Mouse (Mus musculus): ENCODE data around the gene Poc5. TPM values are rescaled to one million over a fixed set of nuclear protein-coding genes. Genes with fewer than 3 reads are reported as not detected.

Gene Poc5
- total RNA-seq, 2 experiments from 2014 or later, result 34.5 to 36.5 TPM

- H3K27ac ChIP-seq, result no peak overlapping the region
- TF ChIP-seq CTCF (conservative IDR thresholded peaks at IDR 0.05), result no peak
- DNase-seq (ENCODE audit: low spot score in 2 of 2), result no peak
- no peak overlapping the region for H3K4me3 ChIP-seq
These were observed 46.8 kb downstream of the Poc5 start for GRCm38 (mm10) chr13:96434899-96435331.

DNA sequence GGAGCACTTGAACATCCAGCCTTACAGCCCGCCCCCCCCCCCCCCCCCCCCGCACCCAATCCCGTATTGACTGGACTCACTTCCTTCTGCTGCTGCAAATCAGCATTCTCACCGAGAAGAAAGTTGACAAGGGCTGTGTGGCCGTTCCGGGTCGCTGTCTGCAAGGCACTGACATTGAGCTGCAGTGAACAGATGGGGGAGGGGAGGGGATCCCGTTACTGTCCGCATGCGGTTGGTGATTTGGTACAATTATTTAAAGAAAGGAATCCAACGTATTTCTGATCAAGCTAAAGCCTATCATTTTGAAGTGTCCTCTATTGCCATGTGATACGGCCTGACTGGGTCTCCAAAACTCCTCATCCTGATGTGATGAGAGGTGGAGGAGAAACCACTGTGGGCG, 47.7 kb downstream of the Poc5 start:
- TF ChIP-seq CTCF (conservative IDR thresholded peaks at IDR 0.05), result no peak
- no peak for DNase-seq (ENCODE audit: low spot score in 2 of 2)
- Histone ChIP-seq H3K4me3 (no peak overlapping the region), H3K27ac (no peak overlapping the region)

- TF ChIP-seq CTCF (conservative IDR thresholded peaks at IDR 0.05), result no peak
- H3K4me3 ChIP-seq, result no peak overlapping the region
- no peak for DNase-seq (ENCODE audit: low spot score in 2 of 2)
- H3K27ac ChIP-seq, result no peak overlapping the region
These were observed 48.8 kb downstream of the Poc5 start for GRCm38 (mm10) chr13:96436921-96437320.

DNA sequence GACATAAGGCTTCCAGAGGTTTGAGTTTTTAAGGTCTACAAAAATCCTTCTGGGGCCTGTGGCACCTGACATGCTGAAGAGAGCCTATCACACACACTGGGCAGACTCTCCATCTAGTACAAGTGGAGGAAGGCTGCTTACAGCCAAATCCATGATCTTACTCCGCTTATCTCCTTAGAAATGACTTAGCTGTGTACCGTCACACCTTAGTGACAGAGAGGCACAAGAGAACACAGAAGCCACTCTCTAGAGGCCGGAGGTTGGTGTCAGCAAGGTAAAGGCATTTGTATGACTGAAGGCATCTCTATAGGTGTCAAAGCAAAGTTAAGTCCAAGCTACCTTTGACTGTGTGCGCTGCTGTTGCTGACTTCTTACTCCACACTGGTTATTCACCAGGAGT, 52.3 kb downstream of the Poc5 start:
- TF ChIP-seq CTCF (conservative IDR thresholded peaks at IDR 0.05), result no peak
- H3K4me3 ChIP-seq, result no peak overlapping the region
- no peak for DNase-seq (ENCODE audit: low spot score in 2 of 2)
- no peak overlapping the region for H3K27ac ChIP-seq

DNA sequence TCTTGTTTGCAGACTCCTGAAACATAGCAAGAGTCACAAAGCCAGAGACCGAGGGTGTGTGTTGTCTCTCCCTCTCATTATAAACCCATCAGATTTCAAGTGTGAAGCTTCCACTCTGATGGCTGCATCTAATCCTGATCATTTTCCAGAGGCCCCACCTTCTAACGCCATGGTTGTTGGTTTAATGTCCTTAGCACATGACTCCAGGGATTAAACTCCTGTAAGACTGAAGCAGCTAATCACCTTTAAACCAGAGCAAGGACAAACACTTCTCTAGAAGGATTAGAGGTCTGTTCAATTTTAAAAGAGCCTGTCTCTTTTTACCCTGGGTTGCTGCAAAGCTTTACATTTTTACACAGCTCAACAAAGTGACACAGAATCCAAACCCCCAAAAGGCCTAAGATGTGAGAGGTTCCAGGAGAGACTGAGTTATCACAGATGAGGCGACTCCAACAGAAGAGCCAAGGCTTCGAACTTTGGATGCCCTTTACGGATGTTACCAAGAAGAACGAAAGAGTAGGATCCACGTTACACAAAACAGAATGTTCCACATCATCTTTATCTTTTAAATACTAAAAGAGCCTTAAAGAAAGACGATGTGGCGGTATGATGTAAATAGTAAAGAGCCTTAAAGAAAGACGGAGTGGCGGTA, 62.2 kb downstream of the Poc5 start:
- no peak for TF ChIP-seq CTCF (conservative IDR thresholded peaks at IDR 0.05)
- Histone ChIP-seq H3K27ac (no peak overlapping the region), H3K4me3 (no peak overlapping the region)
- no peak for DNase-seq (ENCODE audit: low spot score in 2 of 2)

DNA sequence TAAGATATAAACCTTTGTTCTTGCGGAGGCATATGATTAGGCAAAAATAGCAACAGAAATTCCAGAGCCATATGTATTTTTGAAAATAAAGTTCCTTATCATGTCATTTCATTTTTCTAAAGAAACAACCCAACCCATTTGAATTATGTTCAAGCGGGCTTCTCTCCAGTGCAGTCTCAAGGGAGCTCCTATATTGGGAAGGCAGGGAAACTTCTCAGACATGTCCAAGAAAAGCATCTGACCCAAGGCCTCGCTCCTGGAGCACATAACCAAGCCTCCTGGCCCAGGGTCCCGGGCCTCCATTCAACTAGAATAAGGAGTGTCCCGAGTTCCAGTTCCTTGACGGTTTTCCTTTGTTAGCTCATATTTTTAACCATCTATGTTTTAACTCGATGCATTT, 62.8 kb downstream of the Poc5 start:
- TF ChIP-seq CTCF (conservative IDR thresholded peaks at IDR 0.05), result no peak
- no peak for DNase-seq (ENCODE audit: low spot score in 2 of 2)
- Histone ChIP-seq H3K27ac (no peak overlapping the region), H3K4me3 (no peak overlapping the region)

GRCm38 (mm10) chr13:96451386-96452140, 63.5 kb downstream of the Poc5 start:
- Histone ChIP-seq H3K4me3 (no peak overlapping the region), H3K27ac (no peak overlapping the region)
- TF ChIP-seq CTCF (conservative IDR thresholded peaks at IDR 0.05), result no peak
- no peak for DNase-seq (ENCODE audit: low spot score in 2 of 2)

DNA sequence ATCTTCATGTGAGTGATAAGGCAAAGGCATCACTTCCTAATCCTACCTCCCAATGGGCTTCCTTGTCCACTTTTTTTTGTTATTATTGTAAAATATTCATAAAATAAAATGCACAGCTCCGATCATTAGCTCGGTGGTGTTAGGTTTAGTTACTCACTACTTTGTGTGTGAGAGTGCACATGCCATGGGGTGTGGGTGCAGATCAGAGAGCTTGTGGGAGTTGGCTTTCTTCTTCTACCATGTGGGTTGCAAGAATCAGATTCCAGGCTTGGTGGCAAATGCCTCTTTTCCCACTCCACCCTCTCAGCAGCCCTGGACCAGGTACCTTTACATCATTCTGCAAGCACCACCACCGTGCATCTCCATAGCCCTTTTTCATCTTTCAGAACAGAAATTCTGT, 64.5 kb downstream of the Poc5 start:
- no peak for TF ChIP-seq CTCF (conservative IDR thresholded peaks at IDR 0.05)
- Histone ChIP-seq H3K27ac (no peak overlapping the region), H3K4me3 (no peak overlapping the region)
- DNase-seq (ENCODE audit: low spot score in 2 of 2), result no peak

GRCm38 (mm10) chr13:96454288-96454687, 66.2 kb downstream of the Poc5 start:
- H3K4me3 ChIP-seq, result no peak overlapping the region
- no peak overlapping the region for H3K27ac ChIP-seq
- no peak for TF ChIP-seq CTCF (conservative IDR thresholded peaks at IDR 0.05)
- no peak for DNase-seq (ENCODE audit: low spot score in 2 of 2)

DNA sequence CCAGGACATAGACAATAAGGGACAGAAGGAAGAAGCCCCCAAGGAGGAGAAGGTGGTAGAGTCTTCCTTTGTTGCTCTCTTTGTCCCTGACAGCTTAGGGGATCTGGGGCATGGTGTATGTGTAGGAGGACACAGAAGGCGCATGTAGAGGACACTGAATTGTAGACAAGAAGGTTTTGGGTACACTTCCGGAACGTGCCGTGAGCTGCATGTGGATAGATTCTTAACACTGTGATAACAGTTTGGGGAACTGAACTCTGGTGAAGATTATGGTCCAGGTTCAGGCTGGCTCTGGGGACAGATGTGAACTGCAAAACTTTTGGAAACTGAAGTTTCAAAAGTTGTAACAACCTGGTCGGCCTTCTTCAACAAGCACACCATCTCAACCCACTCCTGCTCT, 69.5 kb downstream of the Poc5 start:
- H3K27ac ChIP-seq, result no peak overlapping the region
- no peak for TF ChIP-seq CTCF (conservative IDR thresholded peaks at IDR 0.05)
- H3K4me3 ChIP-seq, result no peak overlapping the region
- DNase-seq (ENCODE audit: low spot score in 2 of 2), result no peak

- TF ChIP-seq CTCF (conservative IDR thresholded peaks at IDR 0.05), result no peak
- Histone ChIP-seq H3K27ac (no peak overlapping the region), H3K4me3 (no peak overlapping the region)
- no peak for DNase-seq (ENCODE audit: low spot score in 2 of 2)
These were observed 69.9 kb downstream of the Poc5 start for GRCm38 (mm10) chr13:96458018-96458417.

DNA sequence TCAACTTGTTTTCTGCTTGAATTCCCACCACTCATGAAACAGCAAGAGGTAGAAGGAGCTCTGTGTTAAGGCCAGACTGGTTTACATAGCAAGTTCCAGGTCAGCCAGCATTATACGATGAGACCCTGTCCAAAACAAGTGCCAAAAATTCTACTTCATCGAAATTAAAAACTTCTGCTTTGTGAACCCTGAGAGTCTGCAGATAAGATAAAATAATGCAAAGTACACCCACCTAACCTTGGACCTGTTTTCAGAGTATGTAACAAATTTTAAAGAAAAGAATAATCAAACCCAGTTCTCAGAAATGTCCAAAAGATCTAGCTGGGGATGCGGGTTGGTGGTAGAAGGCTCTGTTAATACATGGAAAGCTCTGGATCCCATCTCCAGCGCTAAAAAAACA, 70.5 kb downstream of the Poc5 start:
- no peak for TF ChIP-seq CTCF (conservative IDR thresholded peaks at IDR 0.05)
- DNase-seq (ENCODE audit: low spot score in 2 of 2), result no peak
- Histone ChIP-seq H3K4me3 (no peak overlapping the region), H3K27ac (no peak overlapping the region)

- DNase-seq (ENCODE audit: low spot score in 2 of 2), result no peak
- no peak overlapping the region for H3K27ac ChIP-seq
- no peak overlapping the region for H3K4me3 ChIP-seq
- TF ChIP-seq CTCF (conservative IDR thresholded peaks at IDR 0.05), result no peak
These were observed 74.5 kb downstream of the Poc5 start for GRCm38 (mm10) chr13:96462644-96463043.

DNA sequence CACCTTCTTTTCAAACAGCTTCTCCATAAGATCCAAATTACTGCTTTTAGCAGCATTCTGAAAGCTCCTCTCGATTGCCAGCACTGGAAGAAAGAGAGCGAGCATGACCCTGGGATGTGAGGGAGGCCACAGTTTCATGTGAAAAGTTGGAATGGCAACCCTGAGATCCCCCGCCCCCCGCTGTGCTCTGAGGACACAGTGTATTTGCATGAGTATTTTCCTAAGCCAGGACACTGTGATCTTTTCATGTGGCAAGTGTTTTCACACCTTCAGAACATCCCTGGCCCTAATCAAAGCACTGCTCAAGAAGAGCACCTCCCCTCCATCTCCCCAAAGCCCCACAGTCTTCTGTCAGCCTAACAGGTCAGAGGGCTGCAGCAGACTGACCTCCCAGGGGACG, 77.2 kb downstream of the Poc5 start:
- DNase-seq (ENCODE audit: low spot score in 2 of 2), result no peak
- Histone ChIP-seq H3K4me3 (no peak overlapping the region), H3K27ac (no peak overlapping the region)
- no peak for TF ChIP-seq CTCF (conservative IDR thresholded peaks at IDR 0.05)

Small RNAs within 50 kb of the gene (microRNA-seq; reads per million reads assigned to microRNA genes)
- 0 reads per million in 2 experiments for gene Gm25213

Other genes with a start within 250 kb of the Poc5 start
- gene Ankdd1b, start 82.9 kb downstream of the Poc5 start, total RNA-seq (2021), result under 1 TPM; 0.20 to 0.27 TPM
- gene Gm17622, start 102.4 kb downstream of the Poc5 start, total RNA-seq (2021), result not detected
- gene Polk, start 154.3 kb downstream of the Poc5 start, total RNA-seq (2021), result 10 to 100 TPM in 1 of 2 experiments, 1 to 10 TPM in 1; 10.0 to 11.9 TPM
- 10 to 100 TPM; 63.7 to 64.4 TPM for gene Col4a3bp, start 154.3 kb downstream of the Poc5 start, total RNA-seq (2021)